Mouse (Mus musculus): Measurements from ENCODE around the gene Bnip1.

Bnip1 gene

DNA sequence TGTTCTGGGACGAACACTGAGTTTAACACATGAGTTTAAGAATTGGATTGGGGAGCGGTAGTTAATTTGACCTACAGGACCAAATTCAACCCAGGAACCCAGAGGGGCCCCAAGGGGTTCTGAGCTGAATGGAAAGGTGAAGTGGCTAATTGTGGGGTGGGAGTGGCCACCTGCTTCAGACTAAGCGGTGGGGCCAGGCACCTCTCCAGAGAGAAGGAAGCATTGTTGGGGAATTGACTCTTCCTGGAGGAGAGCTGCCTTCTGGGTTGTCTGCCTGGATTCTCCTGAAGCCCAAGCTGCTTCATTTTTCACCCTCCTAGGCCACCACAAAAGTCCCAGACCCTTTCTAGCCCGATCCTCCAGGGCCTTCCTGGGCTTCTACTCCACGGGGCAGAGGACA lies 61.1 kb downstream of the Bnip1 start:
- no peaks in the 10 kb centered on the region for H3K36me3 ChIP-seq (ENCODE audit: control insufficient read depth, insufficient read depth, low read length, poor library complexity, severe bottlenecking)
- DNase-seq (ENCODE audit: low read depth, low spot score): no peak
- no peaks in the 10 kb centered on the region for H3K27me3 ChIP-seq (ENCODE audit: control insufficient read depth, insufficient read depth, low read length, poor library complexity, severe bottlenecking)

All from splenic B cell, adult 2 months (primary cell).